Mouse (Mus musculus): ENCODE measurements around the gene Yaf2.

DNA sequence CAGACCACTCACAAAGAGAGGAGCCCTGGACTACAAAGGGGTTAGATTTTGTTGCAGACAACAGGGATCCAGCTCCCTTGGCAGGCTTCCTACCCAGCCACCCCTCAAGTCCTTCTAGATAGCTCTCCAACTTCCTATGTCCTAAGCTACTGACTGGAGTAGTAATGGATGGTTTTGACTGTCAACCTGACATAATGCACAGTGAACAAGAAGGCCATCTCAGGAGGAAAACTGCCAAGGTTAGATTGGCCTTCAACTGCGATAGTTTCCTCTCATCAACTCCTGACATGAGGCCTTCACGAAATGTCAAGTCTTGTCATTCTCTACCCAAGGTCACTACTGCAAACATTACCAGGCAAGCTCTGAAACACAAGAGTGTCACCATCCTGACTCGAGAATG lies 72.5 kb downstream of the Yaf2 start:
- TF ChIP-seq CTCF (IDR thresholded peaks at IDR 0.05; ENCODE audit: low read depth) (no peak), EP300 (IDR thresholded peaks at IDR 0.05; ENCODE audit: low read depth) (no peak)

Measured in liver, embryonic 14.5 days (tissue).